Mouse (Mus musculus): ENCODE data around the gene Gdf15.
"Not testable (repeated sequence)": the region's sequence is repeated elsewhere in the genome, so short reads cannot be mapped to it uniquely, and the experiment has no call there.

Gene Gdf15

GRCm38 (mm10) chr8:70587955-70588354 lies 44.3 kb downstream of the Gdf15 start:
- in situ Hi-C loops (cut with MboI, MseI), result not testable (repeated sequence)

GRCm38 (mm10) chr8:70585258-70585652 lies 47.0 kb downstream of the Gdf15 start:
- in situ Hi-C loops (cut with MboI, MseI), result no loop called here

- in situ Hi-C loops (cut with MboI, MseI), result no loop called here
Measured at GRCm38 (mm10) chr8:70584606-70585257, 47.5 kb downstream of the Gdf15 start.

- in situ Hi-C loops (cut with MboI, MseI), result no loop called here
Measured at GRCm38 (mm10) chr8:70583476-70584387, 48.5 kb downstream of the Gdf15 start.

Data from regulatory T cell (primary cell).